Mouse (Mus musculus) liver, embryonic 15.5 days (tissue): Measurements from ENCODE around the gene Eva1c. TPM values are rescaled to one million over a fixed set of nuclear protein-coding genes. Genes with fewer than 3 reads are reported as not detected.
"Not testable (repeated sequence)": the region's sequence is repeated elsewhere in the genome, so short reads cannot be mapped to it uniquely, and the experiment has no call there.

Experiments used
- ATAC-seq: fragments of 200-750 bp; cut with Nextera tagmentation; 2 replicates; pipeline ENCODE4 v1.8.0; 2017; ENCODE audit warnings: moderate number of reproducible peaks, mild to moderate bottlenecking, moderate library complexity; ENCODE audit not compliant: insufficient read depth
- H3K27ac ChIP-seq: fragments of 300-500 bp; sonication (generic); replicated peaks from 2 replicates; pipeline ENCODE4 v1.5.1; 2015; ENCODE audit warnings: mild to moderate bottlenecking, inconsistent platforms
- H3K27me3 ChIP-seq: fragments of 300-500 bp; sonication (generic); 2 replicates; pipeline ENCODE4 v1.6.1; 2015; ENCODE audit warnings: mild to moderate bottlenecking, inconsistent platforms
- H3K36me3 ChIP-seq: fragments of 300-500 bp; sonication (generic); replicated peaks from 2 replicates; pipeline ENCODE4 v1.6.1; 2015; ENCODE audit warnings: moderate library complexity, mild to moderate bottlenecking, inconsistent platforms
- H3K4me1 ChIP-seq: fragments of 300-500 bp; sonication (generic); replicated peaks from 2 replicates; pipeline ENCODE4 v1.6.1; 2015; ENCODE audit warnings: inconsistent platforms
- H3K4me2 ChIP-seq: fragments of 300-500 bp; sonication (generic); 2 replicates; pipeline ENCODE4 v1.6.1; 2015; ENCODE audit warnings: moderate library complexity, mild to moderate bottlenecking, inconsistent platforms
- H3K4me3 ChIP-seq: fragments of 300-500 bp; sonication (generic); replicated peaks from 2 replicates; pipeline ENCODE4 v1.5.1; 2015; ENCODE audit warnings: mild to moderate bottlenecking, inconsistent platforms
- H3K9ac ChIP-seq: fragments of 300-500 bp; sonication (generic); 2 replicates; pipeline ENCODE4 v1.6.1; 2015; ENCODE audit warnings: moderate library complexity, mild to moderate bottlenecking, inconsistent platforms
- H3K9me3 ChIP-seq: fragments of 300-500 bp; sonication (generic); replicated peaks from 2 replicates; pipeline ENCODE4 v1.6.1; 2016; ENCODE audit warnings: inconsistent platforms
- WGBS: fragments of 180-500 bp; shearing (Covaris S2); methylation state at CpG from one replicate; pipeline ENCODE4 v1.1.7; 2015; ENCODE audit warnings: mixed read lengths; ENCODE audit not compliant: insufficient replicate concordance; 5-methylcytosine and 5-hydroxymethylcytosine counted together
- polyA plus RNA-seq: library from polyadenylated mRNA; unstranded; fragments of >200 nt; fragmentation: Nextera tagmentation; extraction: Ambion mirVana; gene quantifications from 2 replicates; pipeline ENCODE4 v1.2.1, GENCODE M21; 2015

Eva1c gene
- polyA plus RNA-seq, 1 experiment from 2014 or later = 0.39 TPM

- H3K4me1 ChIP-seq = peaks cover 11% of the 10 kb centered on the region
- no peak for ATAC-seq
- H3K36me3 ChIP-seq = peaks cover 56% of the 10 kb centered on the region
- H3K9ac ChIP-seq = no peak overlapping the region
- H3K27me3 ChIP-seq = no peaks in the 10 kb centered on the region
- WGBS = 82% methylated on average over 5 of the region's 5 CpGs
- H3K9me3 ChIP-seq = no peaks in the 10 kb centered on the region
- H3K4me2 ChIP-seq = no peak overlapping the region
- no peak overlapping the region for H3K27ac ChIP-seq
- no peak overlapping the region for H3K4me3 ChIP-seq
Observed at GRCm38 (mm10) chr16:90801251-90801650, 25.3 kb upstream of the Eva1c start.

GRCm38 (mm10) chr16:90801928-90802327, 24.6 kb upstream of the Eva1c start:
- no peak for ATAC-seq
- peaks cover 13% of the 10 kb centered on the region for H3K4me1 ChIP-seq
- no peak overlapping the region for H3K4me3 ChIP-seq
- no peaks in the 10 kb centered on the region for H3K9me3 ChIP-seq
- H3K36me3 ChIP-seq = peaks cover 52% of the 10 kb centered on the region
- no peak overlapping the region for H3K27ac ChIP-seq
- no peak overlapping the region for H3K4me2 ChIP-seq
- no peaks in the 10 kb centered on the region for H3K27me3 ChIP-seq
- WGBS = 83% methylated on average over 3 of the region's 3 CpGs
- no peak overlapping the region for H3K9ac ChIP-seq

- no peak for ATAC-seq
- no peak overlapping the region for H3K27ac ChIP-seq
- H3K4me2 ChIP-seq = no peak overlapping the region
- H3K4me1 ChIP-seq = peaks cover 33% of the 10 kb centered on the region
- H3K4me3 ChIP-seq = no peak overlapping the region
- no peaks in the 10 kb centered on the region for H3K9me3 ChIP-seq
- H3K27me3 ChIP-seq = no peaks in the 10 kb centered on the region
- H3K36me3 ChIP-seq = peaks cover 29% of the 10 kb centered on the region
- 81% methylated on average over 5 of the region's 5 CpGs for WGBS
- H3K9ac ChIP-seq = no peak overlapping the region
Observed at GRCm38 (mm10) chr16:90804466-90804865, 22.1 kb upstream of the Eva1c start.

GRCm38 (mm10) chr16:90809975-90810715, 16.4 kb upstream of the Eva1c start, which contains the start of gene Urb1:
TSS of gene Urb1 (minus strand) at chr16:90810413.
- peak within 1 kb of the TSS; percentile 85 for H3K27ac ChIP-seq
- no peaks in the 10 kb centered on the region for H3K36me3 ChIP-seq
- WGBS = under 1% methylated on average over 47 of the region's 47 CpGs

GRCm38 (mm10) chr16:90810716-90811256, 15.7 kb upstream of the Eva1c start:
- H3K36me3 ChIP-seq = no peaks in the 10 kb centered on the region
- peak overlapping the region; percentile 68 for H3K4me3 ChIP-seq
- H3K4me1 ChIP-seq = peaks cover 44% of the 10 kb centered on the region
- 56% methylated on average over 11 of the region's 11 CpGs for WGBS
- no peak overlapping the region; the same call in 1 of the 2 replicates for H3K27ac ChIP-seq
- H3K9me3 ChIP-seq = no peaks in the 10 kb centered on the region
- ATAC-seq = no peak
- H3K27me3 ChIP-seq = peaks cover 22% of the 10 kb centered on the region
- H3K4me2 ChIP-seq = peak overlapping the region; percentile 87
- H3K9ac ChIP-seq = no peak overlapping the region

More at GRCm38 (mm10) chr16:90809975-90810715, 16.4 kb upstream of the Eva1c start, which contains the start of gene Urb1:
- peaks cover 50% of the 10 kb centered on the region for H3K4me1 ChIP-seq
- peak; percentile 90 for ATAC-seq
- H3K4me3 ChIP-seq = peak within 1 kb of the TSS; percentile 68
- peaks cover 18% of the 10 kb centered on the region for H3K27me3 ChIP-seq
- peak within 1 kb of the TSS; percentile 87 for H3K4me2 ChIP-seq
- peak within 1 kb of the TSS; percentile 58 for H3K9ac ChIP-seq
- no peaks in the 10 kb centered on the region for H3K9me3 ChIP-seq

- Histone ChIP-seq H3K4me3 (no peak overlapping the region), H3K27ac (no peak overlapping the region), H3K9me3 (no peaks in the 10 kb centered on the region), H3K9ac (no peak overlapping the region), H3K4me2 (no peak overlapping the region), H3K36me3 (no peaks in the 10 kb centered on the region), H3K4me1 (peaks cover 37% of the 10 kb centered on the region), H3K27me3 (peaks cover 27% of the 10 kb centered on the region)
- ATAC-seq = no peak
- WGBS = 54% methylated on average over 5 of the region's 5 CpGs
Observed at GRCm38 (mm10) chr16:90812086-90812485, 14.4 kb upstream of the Eva1c start.

GRCm38 (mm10) chr16:90820326-90820725, 6.2 kb upstream of the Eva1c start:
- H3K27ac ChIP-seq = no peak overlapping the region
- 68% methylated on average over 6 of the region's 6 CpGs for WGBS
- H3K4me1 ChIP-seq = peaks cover 41% of the 10 kb centered on the region
- peaks cover 58% of the 10 kb centered on the region for H3K27me3 ChIP-seq
- H3K9me3 ChIP-seq = no peaks in the 10 kb centered on the region
- H3K4me3 ChIP-seq = no peak overlapping the region
- H3K9ac ChIP-seq = no peak overlapping the region
- H3K4me2 ChIP-seq = peak overlapping the region; percentile 13; the same call in 1 of the 2 replicates
- H3K36me3 ChIP-seq = no peaks in the 10 kb centered on the region
- ATAC-seq = no peak

GRCm38 (mm10) chr16:90821046-90821697, 5.3 kb upstream of the Eva1c start:
- H3K9ac ChIP-seq = no peak overlapping the region
- no peak for ATAC-seq
- H3K27me3 ChIP-seq = peaks cover 57% of the 10 kb centered on the region
- H3K4me1 ChIP-seq = peaks cover 41% of the 10 kb centered on the region
- no peak overlapping the region for H3K4me2 ChIP-seq
- no peaks in the 10 kb centered on the region for H3K9me3 ChIP-seq
- no peaks in the 10 kb centered on the region for H3K36me3 ChIP-seq
- no peak overlapping the region for H3K4me3 ChIP-seq
- WGBS = 71% methylated on average over 14 of the region's 14 CpGs
- H3K27ac ChIP-seq = peak overlapping the region; percentile 81

GRCm38 (mm10) chr16:90822284-90822935, 4.1 kb upstream of the Eva1c start:
- Histone ChIP-seq H3K4me1 (peaks cover 41% of the 10 kb centered on the region), H3K4me2 (peak overlapping the region; percentile 52), H3K27me3 (peaks cover 55% of the 10 kb centered on the region), H3K4me3 (peak overlapping the region; percentile 21), H3K27ac (peak overlapping the region; percentile 81), H3K36me3 (no peaks in the 10 kb centered on the region), H3K9me3 (no peaks in the 10 kb centered on the region), H3K9ac (no peak overlapping the region)
- ATAC-seq = peak; percentile 98
- WGBS = 49% methylated on average over 10 of the region's 10 CpGs

GRCm38 (mm10) chr16:90822981-90823380, 3.5 kb upstream of the Eva1c start:
- 72% methylated on average over 7 of the region's 7 CpGs for WGBS
- peak overlapping the region; percentile 21; the same call in 1 of the 2 replicates for H3K4me3 ChIP-seq
- ATAC-seq = no peak
- peaks cover 49% of the 10 kb centered on the region for H3K27me3 ChIP-seq
- H3K9me3 ChIP-seq = no peaks in the 10 kb centered on the region
- peak overlapping the region; percentile 81 for H3K27ac ChIP-seq
- no peaks in the 10 kb centered on the region for H3K36me3 ChIP-seq
- peaks cover 46% of the 10 kb centered on the region for H3K4me1 ChIP-seq
- H3K4me2 ChIP-seq = peak overlapping the region; percentile 52; the same call in 1 of the 2 replicates
- no peak overlapping the region for H3K9ac ChIP-seq

- ATAC-seq = not testable (repeated sequence)
- H3K4me1 ChIP-seq = peaks cover 51% of the 10 kb centered on the region
Observed at GRCm38 (mm10) chr16:90823986-90824385, 2.5 kb upstream of the Eva1c start.

More at GRCm38 (mm10) chr16:90823986-90824385, 2.5 kb upstream of the Eva1c start:
- H3K4me2 ChIP-seq, H3K36me3 ChIP-seq, H3K9ac ChIP-seq, H3K27ac ChIP-seq, H3K4me3 ChIP-seq, H3K9me3 ChIP-seq: not testable (repeated sequence)
- peaks cover 54% of the 10 kb centered on the region for H3K27me3 ChIP-seq
- 64% methylated on average over 4 of the region's 4 CpGs for WGBS
